Mouse (Mus musculus): ENCODE results near the gene Fmnl2. TPM values are rescaled to one million over a fixed set of nuclear protein-coding genes. Genes with fewer than 3 reads are reported as not detected.

The Fmnl2 gene
- polyA plus RNA-seq, 1 experiment: 5.7 TPM

DNA sequence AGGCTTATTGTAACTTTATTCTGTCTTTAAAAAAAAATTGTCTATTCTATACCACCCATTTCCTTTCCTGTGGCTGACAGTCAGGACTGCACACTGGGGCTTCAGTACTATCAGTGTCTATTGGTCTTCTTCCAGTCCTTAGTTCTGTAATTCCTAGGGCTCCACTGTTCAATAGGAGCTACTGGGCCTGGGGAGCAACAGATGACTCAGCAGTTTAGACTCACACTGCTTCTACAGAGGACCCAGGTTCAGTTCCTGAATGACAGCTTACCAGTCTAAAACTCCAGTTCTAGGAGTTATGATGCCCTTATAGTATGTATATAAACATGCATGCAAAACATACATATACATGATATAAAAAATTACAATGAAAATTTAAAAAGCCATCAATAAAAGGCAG is 289.2 kb downstream of the Fmnl2 start:
- Histone ChIP-seq H3K27ac (ENCODE audit: insufficient read depth, low read depth, low read length) (no peak overlapping the region), H3K4me1 (ENCODE audit: control insufficient read depth, insufficient read depth, low read length) (no peaks in the 10 kb centered on the region), H3K4me3 (ENCODE audit: insufficient read depth, low read length) (no peak overlapping the region)
- no peak for TF ChIP-seq POLR2A (IDR thresholded peaks at IDR 0.05; ENCODE audit: borderline replicate concordance, low read depth, low read length)
- TF ChIP-seq CTCF (IDR thresholded peaks at IDR 0.05; ENCODE audit: low read depth, low read length): no peak

DNA sequence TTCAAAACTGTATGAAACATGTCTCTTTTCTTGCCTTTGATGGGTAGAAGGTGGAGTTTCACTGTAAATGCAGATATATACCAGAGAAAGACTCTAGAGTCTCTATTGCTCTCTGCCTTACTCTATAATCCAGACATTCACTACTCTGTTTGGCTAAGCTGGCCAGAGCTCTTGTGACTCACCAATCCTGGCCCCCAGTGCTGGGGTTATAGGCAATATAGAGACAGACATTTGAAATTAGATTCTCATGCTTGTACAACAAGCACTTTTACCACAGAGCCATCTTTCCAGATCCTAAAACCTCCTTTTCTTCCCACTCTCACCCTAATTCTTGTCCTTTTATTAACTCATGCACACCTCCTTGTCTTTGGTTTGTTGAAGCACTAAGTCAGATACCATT is 316.3 kb downstream of the Fmnl2 start:
- H3K4me3 ChIP-seq (ENCODE audit: insufficient read depth, low read length): no peak overlapping the region
- H3K4me1 ChIP-seq (ENCODE audit: control insufficient read depth, insufficient read depth, low read length): peaks cover 14% of the 10 kb centered on the region
- H3K27ac ChIP-seq (ENCODE audit: insufficient read depth, low read depth, low read length): no peak overlapping the region
- TF ChIP-seq POLR2A (IDR thresholded peaks at IDR 0.05; ENCODE audit: borderline replicate concordance, low read depth, low read length) (no peak), CTCF (IDR thresholded peaks at IDR 0.05; ENCODE audit: low read depth, low read length) (no peak)

DNA sequence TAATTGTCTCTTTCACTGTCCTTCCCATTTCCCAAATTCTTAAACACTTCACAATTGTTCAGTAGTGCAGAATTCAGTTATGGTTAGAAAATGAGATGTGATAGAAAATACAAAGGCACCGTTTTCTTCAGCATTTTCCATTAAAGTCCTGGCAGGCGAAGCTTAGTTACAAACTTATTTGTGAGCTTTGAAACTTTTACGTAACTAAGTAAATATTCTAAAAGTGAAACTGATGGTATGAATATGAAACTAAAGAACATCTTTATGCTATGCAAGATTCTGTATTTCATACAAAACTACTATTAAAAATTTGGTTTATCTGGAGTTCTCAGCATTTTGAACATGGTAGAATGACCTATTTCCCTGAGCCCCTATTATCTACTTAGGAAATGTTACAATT is 321.3 kb downstream of the Fmnl2 start:
- no peak overlapping the region for H3K4me3 ChIP-seq (ENCODE audit: insufficient read depth, low read length)
- no peak overlapping the region for H3K27ac ChIP-seq (ENCODE audit: insufficient read depth, low read depth, low read length)
- TF ChIP-seq POLR2A (IDR thresholded peaks at IDR 0.05; ENCODE audit: borderline replicate concordance, low read depth, low read length) (no peak), CTCF (IDR thresholded peaks at IDR 0.05; ENCODE audit: low read depth, low read length) (no peak)
- peaks cover 4% of the 10 kb centered on the region for H3K4me1 ChIP-seq (ENCODE audit: control insufficient read depth, insufficient read depth, low read length)

DNA sequence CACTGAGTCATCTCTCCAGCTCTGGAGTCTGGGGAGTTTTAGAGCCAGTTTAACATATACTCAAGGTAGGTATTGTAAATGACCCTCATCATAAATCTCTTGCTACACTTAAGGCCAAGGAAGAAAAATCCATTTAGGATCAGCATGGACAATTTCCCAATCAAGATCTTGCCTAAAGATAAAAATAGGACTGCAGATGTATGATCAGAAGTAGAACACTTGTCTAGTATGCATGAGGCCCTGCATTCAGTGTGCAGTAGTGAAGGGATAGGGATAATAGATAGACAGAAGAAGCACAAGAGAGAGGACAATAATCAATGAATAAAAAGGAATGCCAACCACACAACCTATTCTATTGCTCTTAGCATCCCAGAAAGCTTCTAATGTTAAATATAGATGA is 322.2 kb downstream of the Fmnl2 start:
- Histone ChIP-seq H3K4me3 (ENCODE audit: insufficient read depth, low read length) (no peak overlapping the region), H3K4me1 (ENCODE audit: control insufficient read depth, insufficient read depth, low read length) (peaks cover 2% of the 10 kb centered on the region; the same call in 1 of the 2 replicates), H3K27ac (ENCODE audit: insufficient read depth, low read depth, low read length) (no peak overlapping the region)
- TF ChIP-seq POLR2A (IDR thresholded peaks at IDR 0.05; ENCODE audit: borderline replicate concordance, low read depth, low read length): no peak
- TF ChIP-seq CTCF (IDR thresholded peaks at IDR 0.05; ENCODE audit: low read depth, low read length): no peak

Other genes starting within 250 kb of the Fmnl2 start
- 0.07 TPM in 1 of 2 replicates, not detected in the other for gene Cacnb4, start 181.0 kb upstream of the Fmnl2 start, polyA plus RNA-seq (2012; ENCODE audit: insufficient read depth, insufficient read length, missing spikeins)
- 22.2 and 22.5 TPM in 2 replicates for gene Stam2, start 115.6 kb upstream of the Fmnl2 start, polyA plus RNA-seq (2012; ENCODE audit: insufficient read depth, insufficient read length, missing spikeins)

Measured in bone marrow macrophage, adult 2 months (primary cell).